18 mouse cellular contexts compared by ENCODE assay signal in genomic region chr11:47566156-47566555, GRCm38 (mm10).
DNase-seq lines count a peak whose midpoint lies in the region; ATAC-seq lines count a peak whose summit lies in the region.
"Had no signal": no experiment of that assay in that cellular context is flagged by ENCODE, and none has a peak within 500 bp of the region (broad histone marks: within the 10 kb centered on the region; RNA-seq: fewer than 3 reads in every experiment).

No protein-coding gene starts in this region.

- no peak for DNase-seq in frontal cortex, postnatal 10 days (ENCODE audit: low spot score in 2 of 2)
- peak; percentile 1 to 34 for DNase-seq in left cerebral cortex, adult 9 months (ENCODE audit: low spot score in 2 of 2)
- no peak for DNase-seq in left cerebral cortex, postnatal 4 days
- DNase-seq in brain, adult 2 months (ENCODE audit: low read depth, low spot score): peak; percentile 66
- peak; percentile 9 for DNase-seq in right cerebral cortex, postnatal 25 days
- DNase-seq in lung, postnatal 4 days: no peak
- DNase-seq in heart, postnatal 4 days: no peak
- DNase-seq: B cell, adult 2 months; cerebellum, adult 8-10 months; forebrain, postnatal 0 days; gastrocnemius, postnatal 14 days; heart, adult 11 months; lung, embryonic 14.5 days; thymus, adult 2 months; thymus, postnatal 4 days had no signal

- intact Hi-C loops in left cerebral cortex, postnatal 4 days (cut with DNase I): no loop called here

- peak; percentile 97 for ATAC-seq in frontal cortex, adult (ENCODE audit: low TSS enrichment)
- ATAC-seq: activated CD4-positive, CD25-positive, alpha-beta regulatory T cell, adult 4 months; forebrain, postnatal 0 days; midbrain, embryonic 13.5 days had no signal

Comparison
In these comparisons a context has a peak if more than half of its experiments do, and no peak if none do; other contexts are left out.
1. DNase-seq: peak in left cerebral cortex, adult 9 months (2 of 2), brain, adult 2 months (single experiment) and right cerebral cortex, postnatal 25 days (single experiment); none in frontal cortex, postnatal 10 days (0 of 2), left cerebral cortex, postnatal 4 days (single experiment), lung, postnatal 4 days (0 of 2) and heart, postnatal 4 days (single experiment).